Mouse (Mus musculus) embryonic facial prominence, embryonic 13.5 days (tissue): ENCODE measurements around the gene Scarf2. TPM values are rescaled to one million over a fixed set of nuclear protein-coding genes. Genes with fewer than 3 reads are reported as not detected.
A peak's percentile ranks its signal among the peaks of the same experiment; 100 is the strongest.

Source experiments
- ATAC-seq: fragments of 200-750 bp; cut with Nextera tagmentation; 2 replicates; pipeline ENCODE4 v1.8.0; 2017; ENCODE audit warnings: low read depth; ENCODE audit not compliant: insufficient number of reproducible peaks, insufficient read depth, low FRiP score, low TSS enrichment
- H3K27ac ChIP-seq: fragments of 300-500 bp; sonication (generic); 2 replicates; pipeline ENCODE4 v1.5.1; 2015; ENCODE audit warnings: moderate library complexity, mild to moderate bottlenecking, inconsistent platforms
- H3K27me3 ChIP-seq: fragments of 300-500 bp; sonication (generic); 2 replicates; pipeline ENCODE4 v1.6.1; 2015; ENCODE audit warnings: mild to moderate bottlenecking, inconsistent platforms
- H3K36me3 ChIP-seq: fragments of 300-500 bp; sonication (generic); 2 replicates; pipeline ENCODE4 v1.6.1; 2015; ENCODE audit warnings: mild to moderate bottlenecking, inconsistent platforms
- H3K4me1 ChIP-seq: fragments of 300-500 bp; sonication (generic); 2 replicates; pipeline ENCODE4 v1.6.1; 2015; ENCODE audit warnings: inconsistent platforms
- H3K4me2 ChIP-seq: fragments of 300-500 bp; sonication (generic); 2 replicates; pipeline ENCODE4 v1.6.1; 2015; ENCODE audit warnings: moderate library complexity, mild to moderate bottlenecking, inconsistent platforms
- H3K4me3 ChIP-seq: fragments of 300-500 bp; sonication (generic); 2 replicates; pipeline ENCODE4 v1.5.1; 2015; ENCODE audit warnings: mild to moderate bottlenecking, inconsistent platforms
- H3K9ac ChIP-seq: fragments of 300-500 bp; sonication (generic); 2 replicates; pipeline ENCODE4 v1.6.1; 2015; ENCODE audit warnings: mild to moderate bottlenecking, inconsistent platforms
- H3K9me3 ChIP-seq: fragments of 300-500 bp; sonication (generic); 2 replicates; pipeline ENCODE4 v1.6.1; 2016; ENCODE audit warnings: inconsistent platforms
- WGBS: fragments of 180-500 bp; shearing (Covaris S2); methylation state at CpG from one replicate; pipeline ENCODE4 v1.1.7; 2015; ENCODE audit warnings: mixed read lengths; 5-methylcytosine and 5-hydroxymethylcytosine counted together
- polyA plus RNA-seq: library from polyadenylated mRNA; unstranded; fragments of >200 nt; fragmentation: Nextera tagmentation; extraction: Ambion mirVana; gene quantifications from 2 replicates; pipeline ENCODE4 v1.2.1, GENCODE M21; 2015

Gene Scarf2
- polyA plus RNA-seq, 1 experiment from 2014 or later, result 39.0 TPM

DNA sequence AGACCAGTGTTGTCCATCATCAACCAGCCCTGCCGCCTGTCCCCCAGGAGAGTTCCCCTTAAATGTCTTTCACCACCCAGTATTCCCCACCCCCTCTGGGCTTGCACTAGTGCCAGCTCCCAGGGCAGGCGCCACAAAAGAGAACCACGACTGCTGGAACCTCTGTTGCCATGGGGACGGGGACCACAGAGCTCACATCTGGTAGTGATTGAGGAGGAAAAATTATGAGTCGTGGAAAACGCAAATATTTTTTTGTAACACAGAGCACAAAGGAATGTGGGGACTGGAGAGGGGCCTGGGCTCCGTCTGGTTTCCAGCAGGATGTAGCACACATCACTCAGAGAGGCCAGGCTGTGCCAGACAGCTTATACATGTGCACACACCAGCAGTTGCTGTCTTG, 12.6 kb downstream of the Scarf2 start:
- Histone ChIP-seq H3K27me3 (peaks cover 20% of the 10 kb centered on the region), H3K4me2 (peak overlapping the region; percentile 37)
- WGBS, result 7% methylated on average over 7 of the region's 7 CpGs

DNA sequence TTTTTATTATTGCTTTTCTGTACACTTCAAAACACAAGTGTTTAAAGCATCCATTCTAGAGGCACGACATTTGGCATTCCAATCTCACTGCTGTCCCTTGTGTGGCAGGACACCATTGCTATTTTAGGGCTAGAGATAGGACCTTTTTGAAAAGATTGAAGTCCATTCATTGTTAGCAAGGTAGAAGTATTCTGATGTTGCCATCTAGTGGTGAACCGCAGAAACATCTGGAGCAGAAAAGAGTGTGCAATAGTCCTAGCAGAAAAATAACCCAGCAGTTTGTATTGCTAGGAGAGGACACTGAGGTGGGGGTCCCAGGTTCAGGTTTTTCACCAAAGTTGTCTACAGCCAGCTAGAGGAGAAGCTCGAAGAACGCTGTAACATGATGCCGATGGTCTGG, 15.0 kb downstream of the Scarf2 start:
- no peak overlapping the region for H3K4me3 ChIP-seq
- H3K27ac ChIP-seq, result peak overlapping the region; percentile 33; the same call in 1 of the 2 replicates
- WGBS, result 3% methylated on average over 5 of the region's 5 CpGs
- H3K27me3 ChIP-seq, result no peaks in the 10 kb centered on the region
- peaks cover 18% of the 10 kb centered on the region for H3K36me3 ChIP-seq
- no peaks in the 10 kb centered on the region for H3K9me3 ChIP-seq
- no peak overlapping the region for H3K4me2 ChIP-seq
- peaks cover 78% of the 10 kb centered on the region for H3K4me1 ChIP-seq
- no peak for ATAC-seq
- no peak overlapping the region for H3K9ac ChIP-seq

More for the DNA sequence above, 12.6 kb downstream of the Scarf2 start:
- peaks cover 37% of the 10 kb centered on the region for H3K36me3 ChIP-seq
- no peaks in the 10 kb centered on the region for H3K9me3 ChIP-seq
- peaks cover 81% of the 10 kb centered on the region for H3K4me1 ChIP-seq
- peak overlapping the region; percentile 98 for H3K27ac ChIP-seq
- H3K9ac ChIP-seq, result peak overlapping the region; percentile 59
- 0 out of 2 replicates have a peak overlapping the region, but pooled peaks have one; percentile 4 for H3K4me3 ChIP-seq
- ATAC-seq, result peak; percentile 86

DNA sequence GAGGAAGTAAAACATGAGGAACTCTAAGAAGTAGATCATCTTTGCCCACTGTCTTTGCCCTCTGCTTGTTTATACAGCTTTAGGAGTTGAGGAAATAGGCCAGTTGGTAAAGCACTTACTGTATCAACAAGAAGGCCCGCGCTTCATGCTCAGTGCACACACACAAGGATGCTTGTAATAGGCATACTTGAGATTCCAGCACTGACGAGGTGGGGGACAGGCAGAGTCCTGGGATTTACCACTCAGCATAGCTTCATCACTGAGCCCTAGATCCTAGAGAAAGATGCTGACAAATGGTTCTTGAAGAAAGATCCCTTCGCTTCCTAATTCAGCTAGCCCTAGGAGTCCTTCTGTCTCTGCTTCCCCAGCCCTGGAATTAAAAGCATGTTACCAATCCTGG, 16.1 kb downstream of the Scarf2 start:
- Histone ChIP-seq H3K36me3 (peaks cover 9% of the 10 kb centered on the region), H3K9ac (0 out of 2 replicates have a peak overlapping the region, but pooled peaks have one; percentile 21), H3K4me1 (peaks cover 68% of the 10 kb centered on the region), H3K4me3 (no peak overlapping the region), H3K27ac (peak overlapping the region; percentile 33; the same call in 1 of the 2 replicates), H3K27me3 (no peaks in the 10 kb centered on the region), H3K4me2 (no peak overlapping the region), H3K9me3 (no peaks in the 10 kb centered on the region)
- no peak for ATAC-seq
- WGBS, result 45% methylated on average over 4 of the region's 4 CpGs

DNA sequence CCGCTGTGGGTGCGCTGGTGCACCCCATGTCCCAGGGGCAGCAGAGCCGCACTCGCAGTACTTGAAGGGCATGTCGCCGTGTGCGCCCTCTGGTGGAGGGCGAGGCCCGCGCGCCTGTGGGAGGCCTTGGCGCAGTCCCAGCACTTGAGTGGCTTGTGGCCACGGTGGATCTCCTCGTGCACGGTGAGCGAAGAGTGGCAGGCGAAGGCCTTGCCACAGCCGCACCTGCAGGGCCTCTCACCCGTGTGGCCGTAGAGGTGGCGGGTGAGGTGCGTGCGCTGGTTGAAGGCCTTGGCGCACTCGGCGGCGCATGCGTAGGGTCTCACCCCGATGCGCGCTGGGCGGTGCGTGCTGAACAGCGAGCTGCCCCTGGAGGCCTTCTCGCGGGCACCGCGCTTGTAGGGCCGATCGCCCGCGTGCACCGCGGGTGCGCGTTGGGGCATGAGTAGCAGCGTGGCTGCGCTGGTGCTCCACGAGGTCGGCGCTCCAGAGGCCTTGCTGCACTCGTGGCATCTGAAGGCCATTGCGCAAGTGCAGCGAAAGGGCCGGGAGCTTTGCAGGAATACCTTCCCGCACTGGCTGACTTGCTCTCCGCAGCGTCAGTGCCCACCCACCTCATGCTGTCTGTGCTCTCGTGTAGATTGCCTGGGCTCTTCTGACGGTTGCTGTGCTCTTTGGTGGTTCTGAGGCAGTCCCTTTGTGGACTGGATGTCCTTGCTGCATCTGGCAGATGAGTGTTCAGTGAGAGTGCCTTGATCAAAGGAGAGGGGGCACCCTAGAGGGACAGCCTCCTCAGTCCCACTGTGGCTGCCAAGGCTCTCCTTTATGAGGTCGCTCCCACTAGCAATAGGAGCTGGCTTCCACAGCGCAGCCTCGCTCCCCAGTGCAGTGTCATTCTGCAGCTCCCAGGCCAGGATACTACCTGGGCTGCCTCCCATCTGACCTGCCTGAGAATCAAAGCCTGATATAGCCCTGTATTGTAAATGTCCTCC, 18.6 kb downstream of the Scarf2 start:
- peaks cover 44% of the 10 kb centered on the region for H3K4me1 ChIP-seq

DNA sequence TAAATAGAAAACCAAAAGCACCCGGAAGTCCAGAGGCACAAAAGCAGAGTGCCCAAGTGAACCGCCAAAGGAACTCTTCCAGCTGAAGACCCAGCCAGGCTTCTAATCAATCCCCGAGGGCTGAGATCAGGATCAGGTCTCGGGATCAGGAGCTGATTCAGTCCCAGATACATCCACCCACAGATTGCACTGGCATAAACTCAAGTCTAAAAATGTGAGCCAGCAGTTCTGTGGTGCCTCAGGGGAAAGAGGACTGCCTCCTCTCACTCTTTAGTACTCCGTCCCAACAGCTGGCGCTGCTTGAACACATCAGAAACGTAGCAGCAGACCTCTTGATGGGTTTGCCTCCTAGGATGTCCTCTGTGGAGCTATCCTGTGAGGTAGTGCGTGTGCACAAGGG, 19.4 kb downstream of the Scarf2 start:
- H3K9me3 ChIP-seq, result no peaks in the 10 kb centered on the region
- H3K27ac ChIP-seq, result 0 out of 2 replicates have a peak overlapping the region, but pooled peaks have one; percentile 55
- H3K4me1 ChIP-seq, result peaks cover 38% of the 10 kb centered on the region
- no peak overlapping the region; the same call in 1 of the 2 replicates for H3K9ac ChIP-seq
- H3K36me3 ChIP-seq, result no peaks in the 10 kb centered on the region
- peak overlapping the region; percentile 86; the same call in 1 of the 2 replicates for H3K4me2 ChIP-seq
- WGBS, result 49% methylated on average over 8 of the region's 8 CpGs
- ATAC-seq, result no peak
- H3K27me3 ChIP-seq, result no peaks in the 10 kb centered on the region
- H3K4me3 ChIP-seq, result no peak overlapping the region

More for the DNA sequence above, 18.6 kb downstream of the Scarf2 start:
- Histone ChIP-seq H3K36me3 (no peaks in the 10 kb centered on the region), H3K27me3 (no peaks in the 10 kb centered on the region), H3K9ac (peak overlapping the region; percentile 77), H3K9me3 (no peaks in the 10 kb centered on the region), H3K27ac (peak overlapping the region; percentile 55), H3K4me3 (peak overlapping the region; percentile 53), H3K4me2 (peak overlapping the region; percentile 86)
- WGBS, result under 1% methylated on average over 63 of the region's 63 CpGs
- ATAC-seq, result peak; percentile 76

DNA sequence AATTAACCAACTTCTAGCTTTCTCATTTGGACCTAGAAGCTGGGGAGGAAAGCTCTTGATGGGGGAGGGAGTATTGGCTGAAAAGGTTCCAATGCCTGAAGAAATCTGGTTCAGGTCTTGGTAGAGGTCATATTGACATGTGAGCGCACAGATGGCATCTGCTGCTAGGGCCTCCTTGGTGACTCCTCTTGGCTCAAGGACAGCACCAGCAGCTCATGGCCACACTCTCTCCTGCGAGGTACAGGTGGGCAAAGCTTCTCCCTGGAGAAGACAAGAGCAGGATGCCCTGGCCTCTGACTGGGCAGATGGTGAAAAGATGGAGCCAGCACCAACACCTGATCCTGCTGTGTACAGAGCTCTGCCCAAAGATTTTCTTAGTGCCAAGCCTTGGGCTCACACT, 29.4 kb downstream of the Scarf2 start:
- no peaks in the 10 kb centered on the region for H3K9me3 ChIP-seq
- H3K36me3 ChIP-seq, result no peaks in the 10 kb centered on the region
- H3K4me3 ChIP-seq, result no peak overlapping the region
- 86% methylated on average over 2 of the region's 2 CpGs for WGBS
- H3K9ac ChIP-seq, result no peak overlapping the region
- no peak overlapping the region for H3K27ac ChIP-seq
- no peak for ATAC-seq
- H3K4me1 ChIP-seq, result peaks cover 3% of the 10 kb centered on the region; the same call in 1 of the 2 replicates
- H3K27me3 ChIP-seq, result peaks cover 29% of the 10 kb centered on the region
- no peak overlapping the region for H3K4me2 ChIP-seq

DNA sequence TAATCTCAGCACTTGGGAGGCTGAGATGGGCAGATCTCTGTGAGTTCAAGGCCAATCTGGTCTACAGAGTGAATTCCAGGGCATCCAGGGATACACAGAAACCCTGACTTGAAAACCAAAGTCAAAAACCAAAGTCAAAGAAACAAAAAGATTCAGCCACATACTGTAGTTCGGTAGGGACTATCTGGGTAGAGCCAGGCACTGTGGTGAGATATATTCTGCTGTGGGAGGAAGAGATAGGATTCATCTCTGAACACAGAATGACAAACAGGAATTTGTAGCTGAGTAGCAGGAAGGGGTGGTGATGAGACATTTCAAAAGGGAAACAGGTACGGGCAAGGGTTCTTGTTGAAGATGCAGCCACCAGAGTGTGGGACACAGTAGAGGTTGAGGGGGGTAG, 31.1 kb downstream of the Scarf2 start:
- Histone ChIP-seq H3K4me1 (peaks cover 15% of the 10 kb centered on the region; the same call in 1 of the 2 replicates), H3K9me3 (no peaks in the 10 kb centered on the region), H3K4me3 (no peak overlapping the region), H3K27me3 (peaks cover 46% of the 10 kb centered on the region), H3K36me3 (no peaks in the 10 kb centered on the region), H3K27ac (no peak overlapping the region), H3K4me2 (no peak overlapping the region), H3K9ac (no peak overlapping the region)
- WGBS, result 92% methylated on average over 2 of the region's 2 CpGs
- no peak for ATAC-seq

DNA sequence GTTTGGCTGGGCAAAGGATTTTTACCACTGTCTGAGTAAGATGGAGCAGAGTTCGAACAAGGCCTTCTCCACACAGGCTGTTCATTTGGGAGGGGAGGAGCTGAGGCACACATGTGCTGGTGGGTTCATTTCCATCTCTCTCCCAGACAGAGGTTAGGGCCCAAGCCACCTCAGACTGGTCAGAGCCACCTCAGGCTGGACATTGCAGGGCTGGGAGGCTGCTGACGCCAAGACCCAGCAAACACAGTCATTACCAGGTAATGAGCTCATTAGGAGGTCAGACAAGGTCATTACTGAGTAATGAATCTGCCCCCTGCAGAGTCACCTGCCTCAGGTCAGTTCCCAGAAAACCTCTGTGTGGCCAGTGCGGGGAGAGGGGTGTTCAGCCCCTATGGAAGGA, 31.8 kb downstream of the Scarf2 start:
- WGBS, result 51% methylated on average over 3 of the region's 3 CpGs
- Histone ChIP-seq H3K4me3 (no peak overlapping the region), H3K27me3 (peaks cover 52% of the 10 kb centered on the region), H3K36me3 (no peaks in the 10 kb centered on the region), H3K9ac (no peak overlapping the region), H3K9me3 (no peaks in the 10 kb centered on the region), H3K4me2 (no peak overlapping the region), H3K4me1 (peaks cover 17% of the 10 kb centered on the region; the same call in 1 of the 2 replicates), H3K27ac (no peak overlapping the region)
- no peak for ATAC-seq

DNA sequence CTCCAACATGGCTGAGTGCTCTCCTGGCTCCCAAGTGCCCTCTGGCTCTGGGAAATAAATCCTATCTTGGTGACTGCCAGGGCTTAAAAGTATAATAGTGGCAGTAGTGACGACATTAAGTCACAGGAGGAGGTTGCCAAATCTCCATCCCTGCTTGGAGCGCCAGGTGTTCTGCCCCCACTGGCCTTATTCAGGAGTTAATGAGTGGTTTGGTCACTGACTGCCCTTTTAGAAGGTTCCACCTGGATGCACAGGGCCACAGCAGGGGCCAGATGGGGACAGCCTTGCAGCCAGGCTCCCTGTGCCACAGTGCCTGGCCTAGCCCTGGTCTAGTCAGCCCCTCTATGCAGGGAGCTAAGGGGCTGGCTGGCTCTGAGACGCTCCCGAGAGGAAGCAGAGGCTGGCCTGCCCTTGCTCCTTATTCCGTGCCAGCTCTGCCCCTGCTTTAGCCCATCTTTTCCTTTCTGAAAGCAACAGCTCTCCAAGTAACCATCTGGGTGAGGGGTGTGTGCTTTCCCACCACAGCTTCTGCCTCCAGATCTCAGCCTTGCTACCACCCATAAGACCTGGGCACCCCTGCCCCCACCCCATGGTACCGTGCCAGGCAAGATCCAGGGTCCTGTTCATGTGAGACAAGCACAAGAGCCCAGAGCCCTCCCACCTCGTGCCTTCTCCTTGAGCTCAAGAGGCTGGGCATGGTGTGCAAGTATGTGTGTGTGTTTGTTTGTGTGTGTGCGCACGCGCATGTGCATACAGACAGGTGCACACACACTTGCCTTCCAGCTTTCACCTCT, 33.5 kb downstream of the Scarf2 start:
- H3K9me3 ChIP-seq, result no peaks in the 10 kb centered on the region
- H3K27ac ChIP-seq, result no peak overlapping the region
- no peak overlapping the region for H3K4me2 ChIP-seq
- H3K4me1 ChIP-seq, result peaks cover 23% of the 10 kb centered on the region; the same call in 1 of the 2 replicates
- no peak for ATAC-seq
- WGBS, result 50% methylated on average over 10 of the region's 10 CpGs
- peaks cover 70% of the 10 kb centered on the region for H3K27me3 ChIP-seq
- no peak overlapping the region for H3K4me3 ChIP-seq
- H3K9ac ChIP-seq, result no peak overlapping the region
- no peaks in the 10 kb centered on the region for H3K36me3 ChIP-seq

DNA sequence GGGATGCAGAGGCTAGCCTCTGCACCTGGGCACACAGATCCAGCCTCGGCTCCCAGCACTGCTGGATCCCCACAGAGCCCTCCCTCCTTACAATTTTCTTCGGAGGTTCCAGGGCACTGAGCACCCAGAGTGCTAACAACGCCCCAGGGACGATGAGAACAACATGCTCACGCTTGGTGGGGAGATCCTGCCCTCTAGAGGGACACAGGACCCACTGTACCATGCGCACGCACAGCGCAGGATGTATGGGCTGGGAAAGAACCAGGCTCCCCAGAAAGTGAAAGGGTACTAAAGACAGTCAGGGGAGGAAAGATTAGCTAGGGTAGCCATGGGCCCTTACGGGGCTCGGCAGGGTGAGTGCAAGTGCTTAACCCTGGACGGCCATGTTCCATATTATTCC, 34.7 kb downstream of the Scarf2 start:
- 13% methylated on average over 11 of the region's 11 CpGs for WGBS
- Histone ChIP-seq H3K9ac (no peak overlapping the region), H3K4me2 (no peak overlapping the region), H3K27me3 (peaks cover 79% of the 10 kb centered on the region), H3K4me1 (peaks cover 23% of the 10 kb centered on the region; the same call in 1 of the 2 replicates), H3K9me3 (no peaks in the 10 kb centered on the region), H3K4me3 (no peak overlapping the region), H3K36me3 (no peaks in the 10 kb centered on the region), H3K27ac (no peak overlapping the region)
- ATAC-seq, result no peak

DNA sequence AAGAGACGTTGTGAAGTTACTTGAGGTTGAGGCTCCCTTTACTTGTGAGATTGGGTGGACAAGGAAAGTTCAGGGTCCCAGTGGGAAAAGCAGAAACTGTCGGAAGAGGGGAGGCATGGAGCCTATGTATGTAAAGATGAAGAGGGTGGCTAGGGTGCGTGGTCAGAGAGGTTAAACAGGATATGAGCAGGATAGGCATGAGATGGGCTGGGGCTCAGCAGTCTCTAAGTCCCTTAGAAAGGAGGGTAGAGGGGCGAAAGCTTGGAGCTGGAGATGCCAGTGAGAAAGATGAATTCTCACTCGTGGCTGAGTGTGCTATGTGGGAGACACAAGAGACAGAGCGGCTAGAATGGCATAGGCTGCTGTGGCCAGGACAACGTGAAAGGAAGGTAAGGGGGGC, 35.7 kb downstream of the Scarf2 start, which contains the start of gene B830017H08Rik:
Gene B830017H08Rik, plus strand, starts transcription at position 301 of the 400 bp plus-strand sequence.
- no peaks in the 10 kb centered on the region for H3K36me3 ChIP-seq
- no peaks in the 10 kb centered on the region for H3K9me3 ChIP-seq
- 19% methylated on average over 7 of the region's 7 CpGs for WGBS
- no peak within 1 kb of the TSS for H3K27ac ChIP-seq
- peak within 1 kb of the TSS; percentile 78 for H3K9ac ChIP-seq
- peak within 1 kb of the TSS; percentile 65 for H3K4me3 ChIP-seq
- peaks cover 89% of the 10 kb centered on the region for H3K27me3 ChIP-seq
- ATAC-seq, result no peak
- H3K4me2 ChIP-seq, result peak within 1 kb of the TSS; percentile 98
- peaks cover 23% of the 10 kb centered on the region; the same call in 1 of the 2 replicates for H3K4me1 ChIP-seq
